Mouse (Mus musculus) left cerebral cortex, adult 9 months (tissue): ENCODE results near the gene Hectd1.

Experiments
- DNase-seq, 2 experiments: peaks; one replicate each; pipeline ENCODE4 v3.0.0; 2022; ENCODE audit warnings: low spot score in 2 of 2

The Hectd1 gene

DNA sequence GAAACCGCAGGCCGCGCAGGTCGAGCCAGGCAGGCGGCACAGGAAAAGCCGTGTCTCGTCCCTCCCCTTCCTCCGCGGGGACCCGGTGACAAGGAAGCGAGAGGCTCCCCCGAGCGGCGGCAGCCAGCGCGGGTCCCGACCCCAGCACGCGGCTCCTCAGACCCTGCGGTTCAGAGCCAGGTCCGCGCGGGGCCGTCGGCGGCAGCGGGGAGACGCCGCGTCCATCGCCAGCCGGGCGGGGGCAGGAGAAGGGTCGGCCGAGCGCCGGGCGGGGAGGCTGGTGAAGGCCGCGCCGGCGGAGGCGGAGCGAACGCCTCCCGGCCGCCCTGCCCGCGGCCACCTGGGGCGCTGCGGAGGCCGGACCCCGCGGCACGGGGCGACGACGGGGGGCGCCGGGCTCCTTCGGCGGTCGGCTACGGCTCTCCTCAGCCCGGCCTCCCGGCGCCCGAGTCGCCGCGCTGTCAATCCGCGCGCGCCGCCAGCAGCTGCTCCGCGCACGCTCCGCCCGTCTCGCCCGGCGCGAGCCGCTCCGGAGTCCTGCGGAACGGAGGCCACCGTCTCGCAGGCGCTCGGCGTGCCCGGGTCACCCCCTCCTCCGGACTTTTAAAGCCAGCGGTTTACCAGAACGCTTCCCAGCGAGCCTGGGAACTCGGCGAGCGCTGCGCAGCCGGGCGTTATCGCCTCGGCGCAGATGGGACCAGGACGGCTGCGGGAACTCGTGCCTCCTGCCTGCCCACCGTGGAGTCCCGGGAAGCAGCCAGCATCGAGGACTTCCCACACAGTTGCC is at the start of gene Hectd1:
Gene Hectd1 (minus strand): TSS at position 247 of the 787 bp plus-strand sequence.
- DNase-seq, result peak; percentile 31 to 74

DNA sequence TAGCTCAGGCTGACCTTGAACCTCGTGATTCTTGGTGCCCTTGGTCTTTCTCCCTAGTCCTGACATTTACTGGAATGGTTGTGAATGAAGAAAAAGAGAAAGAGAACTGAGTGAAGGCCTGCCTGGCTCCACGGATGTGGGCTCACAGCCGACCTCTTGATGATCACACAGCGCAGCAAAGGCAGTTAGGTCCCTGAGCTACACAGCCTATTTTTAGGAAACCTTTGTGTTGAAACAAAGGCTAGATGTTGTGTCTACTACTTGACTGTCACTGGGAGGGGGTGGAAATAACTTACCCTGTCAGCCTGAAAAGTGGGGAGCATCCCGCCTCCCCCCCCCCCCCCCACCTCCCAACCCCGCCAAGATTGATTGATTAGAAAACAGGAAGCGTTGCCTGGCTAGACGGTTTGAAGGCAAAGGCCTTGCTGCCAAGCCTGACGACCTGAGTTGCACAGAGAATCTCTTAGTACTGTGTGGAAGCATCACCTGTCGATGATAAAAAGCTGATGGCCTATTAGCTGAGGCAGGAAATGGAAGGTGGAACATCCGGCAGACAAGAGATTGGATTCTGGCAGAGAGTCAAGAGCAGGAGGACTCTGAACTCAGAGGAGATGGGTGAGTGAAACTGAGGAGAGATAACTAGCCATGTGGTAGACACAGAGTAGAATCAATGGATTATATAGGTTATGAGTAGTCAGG is 42.3 kb upstream of the Hectd1 start:
- no peak for DNase-seq

DNA sequence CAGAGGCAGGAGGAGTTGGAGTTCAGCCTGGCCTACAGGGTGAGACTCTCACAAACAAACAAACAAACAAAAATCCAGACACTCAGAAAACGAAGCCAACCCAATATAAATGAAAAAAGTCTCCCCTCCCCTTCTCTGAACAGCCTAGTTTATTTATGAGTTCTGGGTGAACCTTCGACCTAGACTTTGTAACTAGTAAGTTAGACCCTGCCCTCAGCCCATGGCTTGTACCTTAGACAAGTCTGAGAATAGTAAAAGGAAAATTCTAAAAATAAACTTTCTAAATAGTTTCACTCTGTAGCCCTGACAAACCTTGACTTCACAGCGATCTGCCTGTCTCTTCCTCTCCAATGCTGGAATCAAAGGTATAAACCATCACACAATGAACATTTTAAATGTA is 40.2 kb upstream of the Hectd1 start:
- no peak for DNase-seq

DNA sequence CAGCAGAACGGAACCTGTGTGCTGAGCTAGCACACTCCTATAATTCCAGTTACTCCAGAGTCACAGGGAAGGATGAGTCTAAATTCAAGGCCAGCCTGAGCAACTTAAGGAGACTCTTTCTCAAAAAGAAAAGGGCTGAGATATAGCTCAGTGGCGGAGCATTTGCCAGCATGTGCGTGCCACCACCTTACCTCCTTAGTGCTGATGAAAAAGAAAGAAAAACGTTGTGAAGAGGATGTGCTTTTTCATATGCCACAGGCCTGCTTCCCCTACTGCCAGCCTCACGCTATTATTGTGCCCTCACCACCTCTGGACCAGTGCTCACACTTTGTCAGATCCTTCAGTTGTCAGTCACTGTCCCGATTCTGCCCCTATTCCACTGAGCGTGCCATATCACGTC is 37.7 kb upstream of the Hectd1 start:
- no peak for DNase-seq

DNA sequence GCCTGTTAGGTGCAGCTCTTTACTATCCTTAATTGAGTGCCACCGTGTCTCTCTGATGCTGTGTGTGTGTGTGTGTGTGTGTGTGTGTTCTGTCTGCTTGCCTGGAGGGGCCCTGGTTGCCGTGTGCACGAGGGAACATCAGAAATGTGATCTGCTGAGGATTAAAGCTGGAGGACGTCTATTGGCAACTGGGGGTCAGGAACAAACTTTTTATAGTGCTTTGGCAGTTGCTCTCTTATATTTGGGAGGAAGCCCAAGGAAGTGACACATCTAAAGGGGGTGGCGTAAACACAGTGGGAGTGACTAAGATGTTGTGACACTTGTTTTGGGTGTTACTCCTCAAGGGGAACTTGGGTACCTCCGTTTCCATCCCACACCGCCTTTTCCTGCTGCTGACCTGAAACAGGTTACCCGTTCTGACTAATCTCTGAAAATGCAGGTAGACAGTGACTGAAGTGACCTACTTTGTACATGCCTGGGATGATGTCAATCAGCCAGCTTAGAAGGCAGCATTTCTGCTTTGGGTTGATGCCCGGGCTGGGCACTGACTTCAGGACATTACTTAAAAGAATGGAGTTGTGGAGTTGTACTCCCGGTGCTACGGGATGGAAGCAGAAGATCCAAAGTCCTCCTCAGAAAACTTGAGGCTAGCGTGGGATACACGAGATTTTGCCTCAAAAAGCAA is 37.0 kb upstream of the Hectd1 start:
- no peak for DNase-seq

DNA sequence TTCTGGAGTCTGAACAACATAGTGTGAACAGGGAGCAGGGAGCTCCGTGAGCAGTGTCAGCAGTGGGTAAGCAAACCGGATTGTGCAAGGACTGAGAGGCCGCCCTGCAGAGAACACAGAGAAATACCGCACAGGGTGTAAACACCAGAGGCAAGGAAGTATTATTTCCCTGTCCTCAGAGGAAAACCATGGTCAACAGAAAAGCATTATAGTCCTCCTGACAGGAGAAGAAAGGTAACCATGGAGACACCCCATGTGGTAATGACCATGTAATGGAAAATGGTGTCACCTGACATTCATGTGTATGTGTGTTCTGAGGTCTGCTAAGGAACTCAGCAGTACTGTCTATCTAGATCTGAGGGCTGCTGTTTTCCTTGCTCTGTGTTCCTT is 36.4 kb upstream of the Hectd1 start:
- no peak for DNase-seq

DNA sequence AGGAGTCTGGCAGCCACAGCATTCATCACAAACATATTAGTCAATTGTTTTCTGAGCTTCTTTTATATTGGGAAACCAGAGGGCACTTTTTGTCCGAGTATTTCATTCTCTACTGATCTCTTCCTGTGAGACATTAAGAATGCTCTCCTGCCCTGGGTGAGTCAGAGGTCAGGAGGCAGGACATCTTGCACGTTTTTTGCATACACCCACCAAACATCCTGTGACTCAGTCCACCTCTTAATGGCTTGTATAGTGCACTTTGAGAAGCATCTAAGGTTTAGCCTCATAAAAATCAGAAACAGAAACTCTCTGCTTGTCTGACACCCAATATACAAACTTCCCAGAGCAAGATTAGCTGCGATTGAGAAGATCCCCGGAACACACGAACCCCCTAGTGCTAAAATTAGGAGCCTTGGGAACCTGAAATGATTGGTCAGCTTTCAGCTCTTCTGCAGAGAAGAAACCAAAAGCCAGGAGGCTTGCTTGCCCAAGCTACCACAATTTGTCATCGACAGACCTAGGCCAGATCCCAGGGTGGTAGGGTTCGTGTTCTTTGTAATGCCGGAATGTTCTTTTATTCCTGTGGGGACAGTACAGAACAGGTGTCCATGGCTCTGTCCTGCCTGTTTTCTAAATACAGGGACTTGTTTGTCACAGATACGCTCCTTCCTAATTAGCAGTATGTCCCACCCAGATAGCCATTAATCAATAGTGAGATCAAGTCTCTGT is 35.9 kb upstream of the Hectd1 start:
- DNase-seq, result no peak

DNA sequence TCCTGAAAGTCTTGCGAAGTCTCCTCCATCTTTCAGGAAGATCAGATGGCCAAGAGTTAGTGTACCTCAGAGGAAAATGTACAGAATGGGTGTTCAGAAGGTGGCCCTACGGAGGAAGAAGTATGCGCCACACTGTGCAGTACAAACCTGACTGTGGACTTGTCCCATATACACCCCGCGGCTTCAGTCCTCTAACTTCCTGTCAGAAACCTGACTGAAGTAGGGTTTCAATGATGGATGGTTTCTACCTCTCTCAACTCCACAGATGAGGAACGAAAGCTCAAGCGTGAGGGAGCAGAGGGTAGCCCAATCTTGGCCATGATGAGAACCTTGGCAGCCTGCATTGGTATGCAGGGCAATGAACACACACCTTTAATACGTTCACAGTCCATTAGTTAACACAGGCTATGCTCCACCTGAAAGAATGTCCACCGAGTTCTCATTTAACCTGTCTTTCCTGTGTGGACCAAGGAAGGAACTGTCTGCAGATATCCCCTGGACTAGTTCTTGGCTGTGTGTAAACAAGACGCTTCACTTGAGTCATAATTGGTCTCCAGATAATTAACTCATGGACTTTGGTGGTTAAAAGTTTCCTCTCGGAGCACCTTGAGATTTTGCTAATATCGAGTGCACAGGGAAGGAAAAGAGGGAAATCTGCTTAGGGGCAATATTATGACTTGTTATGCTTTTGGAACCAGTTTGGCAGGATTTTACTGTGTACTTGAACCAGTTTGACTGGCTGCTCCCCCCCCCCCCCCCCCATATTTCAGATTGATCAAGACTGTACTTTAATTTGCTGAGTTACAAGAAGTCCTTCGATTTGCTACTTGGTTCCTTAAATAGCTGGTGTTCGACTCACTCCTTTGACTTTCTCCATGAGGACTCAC is 34.0 kb upstream of the Hectd1 start:
- no peak for DNase-seq

DNA sequence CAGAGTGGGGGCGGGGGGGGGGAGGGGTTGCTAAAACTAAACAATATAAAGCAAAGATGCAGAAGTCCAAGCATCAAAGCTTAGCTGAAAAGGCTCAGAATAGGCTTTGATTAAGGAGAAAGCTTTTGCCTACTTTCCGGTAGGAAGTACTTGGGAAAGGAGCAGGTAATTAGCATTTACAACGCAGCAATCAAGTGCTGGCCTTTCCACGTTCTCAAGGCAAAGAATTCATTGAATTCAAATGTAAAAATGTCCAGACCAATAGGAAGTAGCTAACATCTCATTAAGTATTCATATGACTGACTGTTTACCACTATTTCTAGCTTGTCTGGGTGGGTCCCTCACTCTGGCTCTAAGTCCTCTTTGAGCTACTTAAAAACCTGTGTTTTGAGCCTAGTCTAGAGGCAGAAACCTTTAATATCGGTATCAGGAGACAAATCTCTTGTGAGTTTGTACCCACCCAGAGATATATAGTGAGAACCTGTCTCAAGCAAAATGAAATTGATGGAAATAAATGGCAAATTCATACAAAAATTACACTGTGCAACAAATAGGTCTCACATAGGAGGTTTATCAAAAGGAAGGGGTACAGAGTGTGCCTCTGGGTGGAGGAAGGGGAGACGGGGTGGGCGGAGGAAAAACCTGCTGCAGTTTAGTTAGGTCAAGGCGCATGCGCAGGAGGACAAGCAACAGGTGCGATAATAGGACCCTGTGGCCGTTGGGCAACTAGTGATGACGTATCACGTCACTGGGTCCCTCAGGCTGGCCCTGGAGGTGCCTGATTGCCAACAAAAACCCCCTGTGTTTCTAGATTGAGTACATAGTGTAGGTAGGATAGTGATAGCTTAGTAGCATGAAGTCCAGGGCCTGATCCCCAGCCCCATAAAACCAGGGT is 29.0 kb upstream of the Hectd1 start:
- DNase-seq, result no peak

DNA sequence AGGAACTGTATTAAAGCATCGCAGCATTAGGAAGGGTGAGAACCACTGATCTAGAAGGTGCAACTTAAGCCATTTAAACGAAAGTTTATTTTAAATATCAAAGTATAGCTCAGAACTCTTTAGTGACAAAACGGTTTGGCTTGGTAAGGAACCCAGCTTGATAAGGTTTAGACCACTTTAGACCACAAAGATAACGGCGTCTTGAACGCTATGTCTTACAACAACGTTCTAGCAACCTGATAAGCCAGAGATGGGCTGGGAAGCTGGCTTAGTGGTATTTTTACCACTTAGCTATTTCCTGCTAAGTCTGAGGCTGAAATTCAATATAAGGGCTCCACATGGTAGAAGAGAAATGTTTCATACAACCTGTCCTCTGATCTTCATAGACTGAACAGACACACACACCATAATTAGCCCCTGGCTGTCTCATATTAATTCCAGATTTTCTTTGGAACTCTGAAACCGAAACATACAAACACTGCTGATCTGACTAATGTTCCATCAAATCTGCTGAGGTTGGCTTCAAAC is 27.5 kb upstream of the Hectd1 start:
- DNase-seq, result no peak

DNA sequence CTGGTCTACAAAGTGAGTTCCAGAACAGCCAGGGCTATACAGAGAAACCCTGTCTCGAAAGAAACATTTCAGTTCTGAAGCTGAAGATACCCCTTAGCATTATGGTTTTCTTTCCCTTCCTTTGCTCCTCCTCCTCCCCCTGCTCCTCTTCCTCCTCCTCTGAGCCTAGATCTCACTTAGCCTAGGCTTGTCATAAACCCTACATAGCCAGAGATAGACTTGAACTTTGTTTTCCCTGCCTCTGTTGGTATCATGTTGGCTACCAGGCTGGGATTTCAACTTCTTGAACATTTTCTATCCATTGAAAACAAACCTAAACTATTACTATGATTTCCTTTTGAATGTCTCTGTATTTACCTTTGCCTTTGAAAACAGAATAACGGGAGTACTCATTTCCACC is 26.5 kb upstream of the Hectd1 start:
- DNase-seq, result no peak

DNA sequence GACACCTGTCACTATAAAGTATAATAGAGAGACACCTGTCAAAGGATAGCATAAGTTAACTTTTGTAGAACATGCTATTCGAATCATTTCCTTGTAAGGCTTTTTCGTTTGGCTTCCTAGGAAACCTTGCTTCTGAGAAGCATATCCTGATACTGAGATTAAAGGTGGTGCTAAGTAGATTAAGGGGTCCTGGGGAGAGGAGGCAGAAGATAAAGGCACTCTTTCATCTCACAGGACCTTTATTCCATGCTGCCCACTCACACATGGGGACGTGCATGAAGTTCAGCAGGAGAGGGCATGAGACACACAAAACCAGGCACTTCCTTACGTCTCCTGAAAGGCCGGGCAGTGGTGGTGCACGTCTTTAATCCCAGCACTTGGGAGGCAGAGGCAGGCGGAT is 26.1 kb upstream of the Hectd1 start:
- DNase-seq, result no peak

DNA sequence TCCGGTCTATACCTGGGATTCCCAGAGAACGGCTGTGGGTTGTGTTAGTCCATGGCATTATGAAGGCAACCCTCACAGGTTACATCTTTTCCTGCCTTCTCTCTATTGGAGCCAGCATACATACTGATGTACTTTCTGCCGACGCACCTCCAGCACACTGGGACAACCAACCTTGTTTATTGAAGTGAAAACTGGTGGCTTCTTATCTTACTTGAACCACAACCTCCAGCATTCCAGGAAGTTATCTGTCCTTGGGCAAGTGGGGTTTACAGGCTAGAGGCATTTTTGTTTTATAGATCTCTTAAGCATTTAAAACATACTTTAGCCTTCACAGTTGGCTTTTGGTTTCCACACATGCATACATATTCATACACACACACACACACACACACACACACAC is 22.3 kb upstream of the Hectd1 start:
- DNase-seq, result no peak

DNA sequence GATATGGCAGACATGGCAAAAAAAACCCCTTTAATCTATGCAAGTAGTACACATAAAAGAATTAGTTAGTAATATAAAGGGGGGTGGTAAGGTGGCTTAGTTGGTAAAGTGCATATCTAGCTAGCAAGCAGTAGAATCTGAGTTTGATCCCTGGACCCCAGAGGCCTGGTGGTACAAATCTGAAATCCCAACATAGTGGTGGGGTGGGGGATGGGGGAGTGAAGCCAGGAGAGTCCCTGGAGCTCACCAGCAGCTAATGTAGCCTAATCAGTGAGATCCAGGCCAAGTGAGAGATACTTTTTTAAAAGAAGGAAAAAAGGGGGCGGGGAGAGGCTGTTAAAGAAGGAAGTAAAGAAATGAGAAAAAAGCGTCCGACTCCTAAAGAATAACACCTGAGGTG is 21.8 kb upstream of the Hectd1 start:
- no peak for DNase-seq

DNA sequence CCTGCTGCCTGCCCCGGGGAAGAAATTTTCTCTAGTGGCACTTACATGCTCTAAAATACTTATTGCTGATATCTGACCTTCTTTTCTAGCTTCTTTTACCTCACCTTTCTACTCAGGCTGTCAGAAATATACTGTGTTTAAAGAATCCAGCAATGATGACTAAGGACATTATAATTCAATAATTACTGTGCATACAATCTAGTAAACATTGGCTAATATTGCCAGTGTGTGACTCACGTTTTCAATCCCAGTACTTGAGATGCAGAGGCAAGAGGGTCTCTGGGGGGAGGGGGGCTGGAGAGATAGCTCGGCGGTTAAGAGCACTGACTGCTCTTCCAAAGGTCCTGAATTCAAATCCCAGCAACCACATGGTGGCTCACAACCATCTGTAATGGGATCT is 21.0 kb upstream of the Hectd1 start:
- no peak for DNase-seq

DNA sequence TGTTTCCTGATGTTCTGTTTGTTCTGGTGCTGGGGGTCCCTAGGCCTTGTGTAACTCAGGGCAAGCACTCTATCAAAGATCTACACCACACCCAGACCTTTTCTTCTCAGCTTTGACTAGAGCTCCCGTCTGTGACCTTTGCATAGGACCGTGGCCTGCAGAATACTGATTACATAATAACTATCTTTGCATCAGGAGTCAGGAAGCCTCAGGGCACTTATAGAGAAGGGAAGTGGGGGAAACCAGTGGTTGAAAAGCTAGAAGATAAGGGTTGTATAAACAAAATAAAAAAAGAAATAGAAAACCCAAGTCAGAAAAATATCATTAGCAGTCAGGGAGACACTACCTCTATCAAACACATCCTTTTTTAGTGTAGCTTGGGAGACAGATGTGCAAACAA is 20.6 kb upstream of the Hectd1 start:
- no peak for DNase-seq

DNA sequence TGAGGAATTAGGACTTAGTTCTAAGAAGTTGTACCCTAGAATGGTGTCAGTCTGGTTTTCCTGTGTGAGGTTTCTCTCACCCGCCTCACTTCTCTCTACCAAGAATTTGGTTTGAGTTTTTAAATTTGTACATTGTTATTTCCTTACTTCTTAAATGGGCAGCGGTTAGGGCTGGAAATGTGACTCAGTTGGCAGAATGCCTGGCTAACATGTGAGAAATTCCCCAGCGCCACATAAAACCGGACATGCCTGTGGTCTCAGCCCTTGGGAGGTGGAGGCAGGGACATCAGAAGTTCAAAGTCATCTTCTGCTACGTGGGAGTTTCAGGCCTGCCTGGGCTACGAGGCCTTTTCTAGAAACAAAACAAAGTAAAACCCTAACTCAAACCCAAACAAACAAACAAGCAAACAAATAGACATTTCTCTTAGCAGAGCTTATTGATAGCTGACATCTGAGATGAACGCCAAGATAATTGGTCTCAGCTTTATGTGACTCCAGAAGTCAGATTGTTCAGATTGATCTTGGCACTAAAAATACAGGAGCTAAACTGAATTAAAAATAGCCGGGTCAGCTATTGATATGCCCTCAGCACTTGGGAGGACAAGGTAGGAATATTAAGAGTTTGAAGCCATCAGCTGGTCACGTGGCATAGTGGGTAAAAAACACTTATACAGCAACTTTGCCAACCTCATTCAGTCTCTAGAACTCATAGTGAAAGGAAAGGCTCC is 18.8 kb upstream of the Hectd1 start:
- no peak for DNase-seq

DNA sequence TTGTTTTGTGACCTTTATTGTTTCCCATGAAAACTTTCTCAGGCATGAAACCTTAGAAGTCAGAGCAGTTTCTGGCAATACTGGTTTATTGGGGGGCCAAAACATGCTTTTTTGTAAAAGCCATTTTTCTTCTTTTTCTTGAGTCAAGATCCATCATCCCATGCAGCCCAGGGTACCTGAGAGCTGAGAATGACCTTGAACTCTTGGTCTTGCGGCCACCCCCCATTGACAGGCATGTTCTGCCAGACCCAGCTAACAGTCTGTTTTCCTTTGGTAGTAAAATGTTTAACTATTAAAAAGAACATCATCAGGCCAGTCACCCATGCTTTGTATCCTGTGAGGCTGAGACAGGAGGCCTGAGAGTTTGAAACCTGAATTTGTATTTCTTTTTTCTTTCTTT is 15.9 kb upstream of the Hectd1 start:
- DNase-seq, result no peak

DNA sequence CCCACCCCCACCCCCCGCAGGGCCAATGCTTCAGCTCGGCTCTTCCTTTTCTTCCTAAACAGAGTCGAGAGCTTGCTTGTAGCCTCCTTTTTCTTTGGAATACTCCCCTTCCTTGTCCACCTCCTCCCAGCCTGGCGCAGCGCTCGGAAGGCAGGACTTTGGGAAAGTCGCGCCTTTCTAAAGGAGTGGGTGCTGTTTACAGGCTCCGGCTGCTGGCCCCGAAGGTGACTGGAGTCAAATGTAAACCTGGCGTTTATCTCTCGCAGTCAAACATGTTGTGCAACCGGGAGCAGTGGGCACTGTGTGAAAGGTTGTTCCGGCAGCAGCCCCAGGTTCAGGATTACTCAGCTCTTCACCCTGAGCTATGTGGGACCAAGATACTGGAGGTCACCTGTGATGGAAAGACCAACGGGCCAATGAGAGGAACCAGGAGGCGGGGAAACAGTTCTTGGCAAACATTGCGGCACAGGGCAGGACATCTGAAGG is 15.5 kb upstream of the Hectd1 start:
- peak; percentile 67 to 95 for DNase-seq
